Mouse (Mus musculus): Measurements from ENCODE around the gene Ccdc160.

The Ccdc160 gene

DNA sequence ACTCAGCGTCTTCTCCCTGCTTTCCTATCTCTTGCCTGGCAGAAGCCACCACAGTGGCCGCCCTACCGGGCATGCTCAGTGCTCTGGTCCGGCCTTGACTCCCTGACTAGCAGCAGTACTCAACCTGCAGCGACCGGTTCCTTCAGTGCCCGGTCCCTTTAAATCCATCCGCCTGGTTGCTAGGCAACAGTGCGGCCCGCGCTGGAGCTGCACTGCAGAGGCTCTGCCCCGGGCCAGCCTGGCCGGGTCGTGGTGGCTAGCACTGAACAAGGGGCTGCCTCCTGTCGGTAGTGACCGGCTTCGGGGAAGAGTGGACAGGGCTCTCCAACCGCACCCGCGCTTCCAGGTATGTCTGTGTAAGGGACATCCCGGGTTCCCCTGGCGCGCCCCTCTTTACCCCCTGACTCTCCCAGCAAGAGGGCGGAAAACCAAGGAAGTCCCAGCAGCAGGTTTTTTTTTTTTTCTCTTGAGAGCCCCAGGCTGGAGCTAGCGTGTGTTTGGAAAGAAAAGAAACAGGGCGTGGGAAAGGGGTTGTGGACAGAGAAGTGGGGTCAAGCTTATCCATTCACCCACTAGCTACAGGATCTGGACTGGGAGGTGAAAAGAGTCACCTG is at the start of gene Ccdc160:
Gene Ccdc160 (plus strand): TSS at position 221 of the 614 bp plus-strand sequence.
- no peak for DNase-seq

DNA sequence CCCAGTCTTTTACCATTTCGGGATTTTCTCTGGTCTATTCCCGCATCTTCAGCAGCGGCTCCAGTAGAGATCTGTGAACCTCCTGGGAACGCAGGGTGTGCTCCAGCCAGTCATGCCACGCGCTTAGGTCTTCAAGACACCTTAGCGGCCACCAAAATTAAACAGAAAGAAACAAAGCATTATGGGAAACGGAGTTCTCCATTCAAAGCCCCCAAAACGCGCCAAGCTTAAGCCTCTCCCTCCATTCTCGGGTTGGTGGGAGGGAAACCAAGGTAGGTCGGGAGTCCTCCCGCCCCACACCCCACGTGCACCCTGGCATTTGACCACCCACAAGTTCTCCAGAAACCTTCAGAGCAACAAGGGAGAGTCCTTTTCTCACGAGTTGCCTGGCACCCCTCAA is 47.2 kb upstream of the Ccdc160 start:
- DNase-seq, result peak; percentile 39

DNA sequence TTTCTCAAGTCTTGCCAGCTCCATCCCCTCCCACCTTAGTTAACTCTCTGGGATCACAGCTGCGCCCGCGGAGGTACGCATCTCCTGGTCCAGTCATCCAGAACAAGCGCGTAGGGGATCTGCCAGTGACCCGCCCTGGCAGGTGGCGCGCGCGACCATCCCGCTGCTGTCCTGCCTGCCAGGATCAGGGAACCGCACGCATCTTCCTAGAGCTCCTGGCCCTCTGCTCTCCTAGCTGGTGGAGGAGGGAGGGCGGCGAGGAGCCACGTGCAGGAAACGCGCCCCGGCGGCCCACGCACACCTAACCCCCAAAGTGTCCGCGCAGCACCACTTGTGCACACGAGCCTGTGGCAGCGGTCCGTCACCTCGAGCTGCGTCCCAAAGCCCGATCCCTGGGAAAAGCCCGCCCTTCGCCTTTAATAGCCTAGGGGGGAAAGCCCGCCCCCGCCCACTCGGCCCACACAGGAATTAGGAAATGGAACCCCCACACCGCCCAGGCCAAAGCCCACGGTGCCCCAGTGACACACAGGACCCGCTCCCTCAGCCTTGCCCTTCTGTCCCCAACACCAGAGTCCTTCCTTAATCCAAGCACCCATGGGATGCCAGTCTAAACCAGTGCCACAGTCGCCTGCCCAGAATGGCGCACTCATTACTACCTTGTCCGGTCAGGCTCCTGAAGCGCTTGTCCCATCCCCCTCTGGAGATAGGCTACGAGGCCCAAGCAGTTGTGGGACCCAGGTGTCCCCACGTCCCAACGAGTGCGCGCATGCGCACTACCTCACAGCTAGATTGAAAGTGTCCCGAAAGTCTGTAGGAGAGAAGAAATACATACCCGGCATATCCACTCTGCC is 46.6 kb upstream of the Ccdc160 start:
- peak; percentile 68 for DNase-seq

DNA sequence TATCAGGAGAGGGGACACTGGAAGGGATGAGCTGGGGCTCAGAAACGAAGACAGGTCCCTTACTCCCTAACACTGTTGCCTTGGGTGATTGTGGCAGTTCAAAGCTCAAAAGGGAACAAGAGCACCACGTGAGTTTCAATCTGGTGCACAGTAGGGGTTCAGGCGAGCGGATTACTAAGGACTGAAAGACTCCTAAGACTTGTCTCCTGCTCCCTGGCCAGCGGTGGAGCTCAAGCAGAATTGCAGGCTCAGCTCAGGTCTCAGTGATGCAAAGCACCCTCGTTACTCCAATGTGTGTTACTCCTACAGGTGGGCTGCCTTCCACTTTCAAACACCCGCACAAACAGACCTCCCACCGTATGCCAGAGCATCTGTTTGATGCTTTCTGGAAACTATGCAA is 45.5 kb upstream of the Ccdc160 start:
- peak; percentile 41 for DNase-seq

DNA sequence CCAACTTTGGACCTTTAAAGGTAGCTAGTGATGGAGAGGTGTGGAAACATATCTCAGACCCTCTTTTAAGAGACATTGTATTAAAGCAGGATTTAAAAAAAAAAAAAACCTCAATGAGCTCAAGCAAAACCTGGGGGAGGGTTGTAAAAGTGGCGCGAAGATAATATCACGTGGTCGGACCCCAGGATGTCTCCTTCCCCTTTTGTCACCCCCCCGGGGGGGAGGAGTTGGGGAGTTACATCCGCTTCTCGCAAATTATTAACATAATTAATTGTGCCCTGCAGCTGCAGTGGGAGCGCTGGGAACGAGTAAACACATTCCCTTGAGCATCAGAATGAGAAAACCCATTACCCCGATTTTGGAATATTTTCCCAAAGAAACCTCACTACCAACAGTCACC is 45.1 kb upstream of the Ccdc160 start:
- peak; percentile 59 for DNase-seq

DNA sequence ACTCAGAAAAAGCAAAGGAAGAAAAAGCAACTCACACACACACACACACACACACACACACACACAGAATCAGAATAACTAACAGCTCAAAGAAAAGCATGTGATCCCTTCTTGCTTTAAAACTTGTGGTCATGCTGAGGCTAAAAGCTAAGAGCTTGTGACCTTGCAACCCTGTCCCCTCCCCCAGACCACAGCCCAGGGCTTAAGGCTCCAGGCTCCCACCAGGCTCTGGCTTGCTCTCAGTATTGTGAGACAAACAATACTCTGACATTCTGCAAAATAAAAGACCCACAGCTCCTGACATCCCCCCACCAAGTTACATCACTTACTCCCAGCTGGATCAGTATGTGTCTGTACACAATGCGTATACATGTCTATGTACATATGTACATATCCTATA is 44.2 kb upstream of the Ccdc160 start:
- DNase-seq, result no peak

DNA sequence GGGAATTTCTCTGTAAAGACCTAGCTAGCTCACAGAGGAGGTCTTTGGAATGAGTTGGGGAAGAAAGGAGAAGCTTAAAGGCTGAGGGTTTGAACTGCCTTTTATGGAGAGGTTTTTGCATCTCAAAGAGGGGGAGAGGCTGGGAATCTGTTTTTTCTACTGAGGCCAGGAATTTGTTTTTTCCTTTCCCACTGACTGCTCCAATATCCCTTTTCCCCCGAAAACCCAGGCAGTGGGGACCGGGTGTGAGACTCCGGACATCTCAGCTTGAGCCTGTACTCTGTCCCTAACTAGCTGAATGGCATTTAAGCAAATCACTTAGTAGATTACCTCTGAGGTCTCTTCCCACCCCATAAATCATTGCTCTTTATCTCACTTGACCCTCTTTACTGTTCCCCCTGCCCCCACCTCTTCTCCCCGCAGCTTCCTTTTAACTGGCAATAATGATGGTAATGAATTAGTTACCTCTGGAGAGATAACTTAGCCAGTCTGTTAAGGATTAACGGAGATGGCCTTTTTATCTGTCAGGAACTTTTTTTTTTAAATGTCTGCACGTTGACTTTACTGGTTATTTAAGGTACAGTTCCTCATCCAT is 37.4 kb upstream of the Ccdc160 start:
- DNase-seq, result no peak

DNA sequence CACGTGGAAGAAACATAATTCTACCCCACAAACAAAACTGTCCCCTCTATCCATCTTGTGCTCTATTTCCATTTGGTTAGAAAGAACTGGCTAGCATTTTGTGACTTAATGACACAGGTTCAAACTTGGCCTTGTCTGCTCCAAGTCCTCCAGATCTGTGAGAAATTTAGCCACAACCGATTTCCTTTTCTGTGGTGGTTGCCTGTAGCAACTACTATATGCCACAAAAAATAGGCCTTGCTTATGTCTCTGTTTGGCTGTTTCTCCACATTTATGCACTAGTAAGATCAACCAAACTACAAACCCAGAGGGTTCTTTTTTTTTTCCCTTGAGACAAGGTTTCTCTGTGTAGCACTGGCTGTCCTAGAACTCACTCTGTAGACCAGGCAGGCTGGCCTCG is 33.8 kb upstream of the Ccdc160 start:
- DNase-seq, result peak; percentile 41

DNA sequence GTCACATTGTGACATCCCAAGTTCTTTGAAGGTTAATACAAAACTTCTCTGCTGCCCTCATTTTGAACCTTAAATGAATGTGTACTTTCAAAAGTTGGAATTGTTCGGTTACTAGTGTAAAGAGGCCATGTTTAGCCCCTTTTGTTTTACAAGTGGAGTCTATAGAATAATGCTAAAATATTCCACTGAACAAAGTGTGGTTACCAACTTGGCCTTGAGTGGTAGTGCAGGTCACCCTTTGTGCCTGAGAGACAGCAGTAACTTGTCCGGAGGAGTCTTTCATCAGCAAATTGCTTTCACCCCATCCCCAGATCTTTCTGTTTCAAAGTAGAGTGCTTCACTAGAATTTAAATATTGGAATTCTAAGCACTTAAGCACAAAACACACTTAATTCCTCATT is 31.8 kb upstream of the Ccdc160 start:
- no peak for DNase-seq

DNA sequence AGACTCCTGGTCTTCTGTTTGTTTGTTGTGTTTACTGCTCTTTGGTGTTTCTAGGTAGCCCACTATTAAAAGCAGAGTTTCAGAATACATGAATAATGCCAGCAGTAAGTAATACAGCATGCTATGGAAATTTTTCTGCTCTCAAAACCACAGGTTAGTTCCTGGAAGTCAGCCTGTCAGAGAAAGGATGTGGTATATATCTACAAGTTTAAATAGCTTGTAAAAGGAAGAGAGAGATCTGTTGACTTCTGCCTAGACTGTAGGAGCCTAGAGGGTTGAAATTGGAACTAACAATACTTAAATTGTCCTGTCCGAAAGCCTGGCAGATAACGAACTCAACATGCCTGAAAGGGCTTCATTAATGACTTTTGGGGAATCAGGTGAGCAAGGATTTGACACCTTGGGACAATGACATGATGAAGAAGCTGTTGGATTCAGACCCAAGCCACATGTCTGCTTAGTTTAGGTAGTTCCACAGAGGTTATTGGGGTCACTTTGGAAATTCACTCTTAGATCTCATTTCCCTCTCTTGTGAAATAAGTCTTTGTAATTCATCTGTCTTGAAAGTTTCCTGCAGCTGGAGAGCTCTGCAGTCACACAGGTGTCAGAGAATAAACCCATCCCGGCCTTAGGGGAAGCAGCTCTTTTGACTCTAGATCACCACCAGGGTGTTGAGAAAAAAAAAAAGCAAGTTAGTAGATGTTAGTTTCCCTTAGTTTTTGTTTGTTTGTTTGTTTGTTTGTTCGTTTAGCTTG is 30.6 kb upstream of the Ccdc160 start:
- DNase-seq, result peak; percentile 24

DNA sequence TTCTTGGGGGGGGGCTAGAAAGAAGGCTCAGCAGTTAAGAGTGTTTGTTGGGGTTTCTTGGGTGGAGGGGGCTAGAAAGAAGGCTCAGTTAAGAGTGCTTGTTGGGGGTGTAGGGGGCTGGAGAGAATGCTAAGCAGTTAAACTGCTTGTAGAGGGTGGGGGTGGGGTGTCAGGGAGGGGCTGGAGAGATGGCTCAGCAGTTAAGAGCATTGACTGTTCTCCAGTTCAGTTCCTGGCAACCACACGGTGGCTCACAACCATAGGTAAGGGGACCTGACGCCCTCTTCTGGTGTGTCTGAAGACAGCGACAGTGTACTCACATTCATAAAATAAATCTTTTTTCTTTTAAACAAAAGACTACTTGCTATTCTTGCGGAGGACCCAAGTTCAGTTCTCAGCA is 28.8 kb upstream of the Ccdc160 start:
- no peak for DNase-seq

DNA sequence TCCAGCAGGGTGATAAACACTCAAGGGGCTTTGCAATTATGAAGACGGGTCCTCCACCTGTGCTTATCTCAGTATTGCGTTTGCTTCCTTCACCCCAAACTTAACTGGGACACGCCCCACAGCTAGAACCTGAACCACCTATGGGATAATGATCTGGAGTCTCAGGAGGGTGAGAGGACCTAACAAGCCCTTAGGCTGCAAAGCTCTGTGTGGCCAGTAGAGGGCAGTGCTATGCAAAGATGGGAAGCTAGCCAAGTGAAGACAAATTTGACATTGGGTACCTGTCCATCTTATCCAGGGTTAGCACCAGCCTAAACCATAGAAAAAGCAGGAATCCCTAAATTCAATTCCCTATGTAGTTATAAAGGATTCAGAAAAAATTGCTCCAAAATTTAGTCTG is 15.0 kb upstream of the Ccdc160 start:
- DNase-seq, result peak; percentile 60

DNA sequence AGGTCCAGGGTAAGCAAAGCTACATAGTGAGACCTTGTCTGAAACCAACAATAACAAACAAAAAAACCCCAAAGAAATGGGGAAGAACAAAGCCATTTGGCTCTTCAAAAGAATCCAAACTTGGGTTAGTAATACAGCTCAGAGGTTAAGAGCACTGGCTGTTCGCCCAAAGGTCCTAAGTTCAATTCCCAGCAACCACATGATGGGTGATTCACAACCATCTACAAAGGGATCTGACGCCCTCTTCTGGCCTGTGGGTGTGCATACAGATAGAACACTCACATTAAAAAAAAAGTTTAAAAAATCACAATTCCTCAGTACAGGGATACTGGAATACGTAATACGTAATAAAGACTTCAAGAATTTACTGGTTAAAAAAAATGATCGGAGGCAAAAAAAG is 13.3 kb upstream of the Ccdc160 start:
- DNase-seq, result no peak

DNA sequence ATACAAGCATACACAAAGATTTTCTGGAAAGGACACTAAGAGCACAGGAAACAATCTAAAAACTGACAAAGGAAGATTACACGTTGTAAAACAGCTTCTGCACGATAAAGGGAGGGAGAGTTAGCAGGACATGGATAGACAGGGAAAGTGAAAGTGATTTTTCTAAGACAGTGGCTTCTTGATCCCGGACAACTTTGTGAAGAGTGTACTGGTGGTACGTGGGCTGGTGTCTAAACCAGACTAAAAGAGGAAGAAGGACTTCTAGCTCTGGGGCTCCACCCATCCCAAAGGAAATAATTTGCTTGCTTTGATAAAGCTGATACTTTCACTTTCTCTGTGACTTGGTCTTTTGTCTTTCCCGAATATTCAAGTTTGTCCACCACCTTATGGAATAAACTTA is 7.1 kb upstream of the Ccdc160 start:
- DNase-seq, result no peak

DNA sequence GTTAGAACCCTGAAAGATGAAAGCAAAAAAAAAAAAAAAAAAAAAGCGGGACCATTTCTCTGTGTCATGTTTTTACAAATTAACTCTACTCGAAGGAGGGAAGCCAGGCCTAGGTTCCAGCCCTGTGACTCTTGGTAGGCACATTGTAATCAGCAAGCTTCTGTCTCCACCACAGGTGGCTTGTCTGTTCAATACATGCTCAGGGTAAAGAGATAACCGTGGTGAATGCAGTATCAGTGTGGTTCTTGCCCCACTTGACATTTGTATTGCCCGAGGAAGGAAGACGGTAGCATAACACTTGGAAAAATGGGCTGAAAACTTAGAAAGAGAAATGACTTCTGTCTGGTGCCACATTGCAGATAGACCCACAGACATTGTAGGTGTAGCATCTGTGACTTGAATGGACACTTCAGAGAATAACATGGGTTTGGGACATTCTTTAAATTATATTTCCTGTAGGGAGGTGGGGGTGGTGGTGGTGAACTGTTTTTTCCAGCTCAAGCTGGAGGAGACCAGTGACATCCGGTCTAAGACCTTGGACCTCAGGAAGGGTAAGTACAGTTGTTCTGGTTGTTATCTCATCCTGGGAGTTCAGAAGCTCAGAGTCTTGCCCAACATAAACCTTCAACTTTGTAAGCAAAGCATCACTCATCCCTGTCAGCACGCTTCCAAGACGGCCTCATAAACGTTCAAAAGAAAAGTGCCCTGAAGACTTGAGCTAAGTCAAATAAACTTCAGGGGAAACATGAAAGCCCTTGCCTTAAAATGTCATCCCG is 1.1 kb downstream of the Ccdc160 start:
- DNase-seq, result no peak

DNA sequence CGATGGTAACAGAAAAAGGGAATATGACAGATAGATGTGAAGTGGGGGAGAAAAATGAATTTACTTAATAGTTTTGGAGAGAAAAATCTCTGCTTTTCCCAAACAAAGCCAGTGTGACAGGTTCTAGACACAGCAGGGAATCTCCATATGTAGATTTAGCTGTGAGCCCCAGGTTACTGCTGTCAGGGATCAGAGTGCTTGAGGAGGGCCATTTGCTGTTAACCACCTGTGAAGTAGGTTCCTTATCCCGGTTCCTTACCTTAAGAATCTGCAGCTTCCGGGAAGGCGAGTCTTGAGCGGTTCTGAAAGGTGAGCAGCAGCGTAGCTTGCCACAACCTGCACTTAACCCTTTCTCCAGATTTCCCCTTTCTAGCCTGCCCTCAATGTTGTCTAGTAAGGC is 1.9 kb downstream of the Ccdc160 start:
- DNase-seq, result no peak

DNA sequence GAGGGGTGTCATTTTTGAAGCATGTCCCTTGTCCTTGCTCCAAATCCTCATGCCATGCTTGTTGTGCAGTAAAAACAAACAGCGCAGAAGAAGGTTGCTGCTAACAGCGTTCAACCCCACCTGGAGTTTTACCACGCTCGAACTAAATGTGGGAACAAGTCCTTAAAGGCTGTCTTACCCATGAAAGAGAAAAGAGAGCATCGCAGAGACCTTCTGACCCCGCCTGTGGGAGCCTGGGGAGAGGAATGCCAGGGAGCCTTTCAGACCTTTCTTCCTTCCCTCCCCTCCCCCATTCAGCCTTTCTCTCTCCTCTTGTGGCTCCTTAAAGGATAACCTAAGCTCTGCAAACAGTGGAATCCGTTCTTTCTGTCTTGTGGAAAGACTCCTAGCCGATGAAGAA is 4.8 kb downstream of the Ccdc160 start:
- no peak for DNase-seq

DNA sequence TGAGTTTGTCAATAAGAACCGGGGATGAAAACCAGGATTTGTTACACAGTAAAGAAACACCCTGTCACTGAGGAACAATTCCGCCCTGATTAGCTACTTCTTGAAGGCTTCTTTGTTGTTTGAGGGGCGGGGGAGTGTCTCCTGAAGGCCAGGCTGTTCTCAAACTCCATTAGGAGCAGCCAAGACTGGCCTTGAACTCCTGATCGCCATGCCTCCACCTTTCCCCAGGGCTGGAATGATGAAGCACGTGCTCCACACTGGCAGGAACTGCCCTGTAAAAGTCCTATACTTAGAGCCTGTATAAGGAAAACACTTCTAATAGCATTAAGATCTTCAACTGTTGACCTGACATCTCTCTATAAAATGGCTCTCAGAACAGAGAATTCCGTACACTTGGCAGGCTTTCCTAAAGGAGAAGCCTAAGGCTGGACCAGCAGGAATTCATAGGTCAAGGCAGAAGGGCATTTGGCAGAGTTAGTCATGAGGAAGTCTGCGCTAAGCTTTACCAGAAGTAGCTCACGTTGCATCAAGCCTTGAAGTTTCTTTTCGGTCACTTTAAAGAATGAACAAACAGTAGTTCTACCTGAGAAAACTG is 6.1 kb downstream of the Ccdc160 start:
- DNase-seq, result no peak

DNA sequence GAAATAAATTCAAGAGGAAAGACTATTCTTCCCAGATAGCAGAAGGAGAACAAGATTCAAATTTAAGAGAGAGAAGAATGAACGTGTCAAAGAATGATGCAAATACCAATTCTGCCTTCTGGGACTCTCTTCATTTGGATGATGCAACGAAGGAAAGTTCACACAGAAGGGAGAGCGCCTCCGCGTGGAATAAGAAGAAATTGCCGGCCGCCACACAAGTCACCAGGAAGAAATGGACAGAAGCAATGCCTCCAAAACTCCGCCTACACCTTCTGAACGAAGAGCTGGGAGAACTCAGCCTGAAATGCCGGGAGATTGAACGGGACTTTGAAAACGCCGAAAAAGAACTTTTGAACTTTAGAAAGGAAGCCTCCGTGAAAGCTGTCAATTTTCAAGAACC is 7.3 kb downstream of the Ccdc160 start:
- DNase-seq, result no peak

DNA sequence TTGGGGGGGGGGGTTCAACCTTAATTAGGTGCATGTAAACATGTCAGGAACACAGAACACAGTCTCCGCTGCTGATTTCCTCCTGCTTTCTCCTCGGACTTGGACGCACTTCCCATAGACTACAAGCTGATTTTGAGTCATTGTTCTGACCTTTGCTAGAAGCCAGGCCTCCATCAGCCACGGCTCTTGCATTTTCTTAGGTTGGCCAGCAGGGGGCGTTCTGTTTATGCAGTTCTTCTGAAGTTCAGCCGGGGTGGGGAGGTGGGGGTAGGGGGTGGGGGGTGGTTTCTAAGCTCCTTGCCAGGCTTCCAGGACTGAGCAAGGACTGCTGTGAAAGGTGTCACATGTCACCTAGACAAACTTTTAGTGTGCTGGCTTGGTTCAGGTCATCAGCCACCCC is 8.6 kb downstream of the Ccdc160 start:
- DNase-seq, result peak; percentile 15

DNA sequence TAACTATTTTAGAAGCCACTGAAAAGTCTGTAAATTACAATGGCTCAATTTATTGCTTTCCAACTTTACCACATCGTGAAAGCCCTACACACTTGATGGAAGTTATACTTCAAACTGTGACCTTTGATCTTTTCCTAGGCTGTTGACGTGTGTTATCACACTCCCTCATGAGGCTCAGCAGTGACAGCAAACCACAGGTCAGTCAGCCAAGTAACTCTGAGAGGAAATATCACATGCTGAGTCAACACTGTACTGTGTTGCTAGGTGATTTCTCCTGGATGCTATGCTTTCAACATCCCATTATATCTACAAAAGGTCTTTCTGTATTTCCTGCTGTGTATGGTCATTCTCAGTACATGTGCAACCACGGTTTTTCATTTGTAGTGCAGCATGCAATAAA is 28.3 kb downstream of the Ccdc160 start:
- no peak for DNase-seq

All from thymus, postnatal 25 days (tissue).